Mouse (Mus musculus) limb, embryonic 15.5 days (tissue): Measurements from ENCODE around the gene Slc25a25. TPM values are rescaled to one million over a fixed set of nuclear protein-coding genes. Genes with fewer than 3 reads are reported as not detected.
"Not testable (repeated sequence)": the region's sequence is repeated elsewhere in the genome, so short reads cannot be mapped to it uniquely, and the experiment has no call there.

Experiments
- ATAC-seq: fragments of 200-750 bp; cut with Nextera tagmentation; 2 replicates; pipeline ENCODE4 v1.8.0; 2017; ENCODE audit warnings: low read depth, moderate TSS enrichment; ENCODE audit not compliant: insufficient number of reproducible peaks, low FRiP score, low TSS enrichment
- H3K27ac ChIP-seq: fragments of 300-500 bp; sonication (generic); 2 replicates; pipeline ENCODE4 v1.5.1; 2015; ENCODE audit warnings: moderate library complexity, mild to moderate bottlenecking, inconsistent platforms
- H3K27me3 ChIP-seq: fragments of 300-500 bp; sonication (generic); 2 replicates; pipeline ENCODE4 v1.6.1; 2015; ENCODE audit warnings: inconsistent platforms
- H3K36me3 ChIP-seq: fragments of 300-500 bp; sonication (generic); 2 replicates; pipeline ENCODE4 v1.6.1; 2015; ENCODE audit warnings: inconsistent platforms
- H3K4me1 ChIP-seq: fragments of 300-500 bp; sonication (generic); 2 replicates; pipeline ENCODE4 v1.6.1; 2015; ENCODE audit warnings: inconsistent platforms
- H3K4me2 ChIP-seq: fragments of 300-500 bp; sonication (generic); 2 replicates; pipeline ENCODE4 v1.6.1; 2015; ENCODE audit warnings: mild to moderate bottlenecking, inconsistent platforms
- H3K4me3 ChIP-seq: fragments of 300-500 bp; sonication (generic); 2 replicates; pipeline ENCODE4 v1.5.1; 2015; ENCODE audit warnings: mild to moderate bottlenecking, inconsistent platforms
- H3K9ac ChIP-seq: fragments of 300-500 bp; sonication (generic); 2 replicates; pipeline ENCODE4 v1.6.1; 2015; ENCODE audit warnings: inconsistent platforms
- H3K9me3 ChIP-seq: fragments of 300-500 bp; sonication (generic); 2 replicates; pipeline ENCODE4 v1.6.1; 2016; ENCODE audit warnings: inconsistent platforms
- WGBS: fragments of 180-500 bp; shearing (Covaris S2); methylation state at CpG from one replicate; pipeline ENCODE4 v1.1.7; 2015; 5-methylcytosine and 5-hydroxymethylcytosine counted together
- polyA plus RNA-seq: library from polyadenylated mRNA; unstranded; fragments of >200 nt; fragmentation: Nextera tagmentation; extraction: Ambion mirVana; gene quantifications from 2 replicates; pipeline ENCODE4 v1.2.1, GENCODE M21; 2015

Gene Slc25a25
- polyA plus RNA-seq, result 17.1 and 17.5 TPM in 2 replicates

GRCm38 (mm10) chr2:32450881-32451844 is at the start of gene Slc25a25:
Slc25a25 (minus strand) TSS chr2:32451445.
- peak within 1 kb of the TSS; percentile 77 for H3K4me3 ChIP-seq
- H3K9me3 ChIP-seq, result no peaks in the 10 kb centered on the region
- no peaks in the 10 kb centered on the region for H3K27me3 ChIP-seq
- peak; percentile 88 for ATAC-seq
- peak within 1 kb of the TSS; percentile 79 for H3K4me2 ChIP-seq
- peak within 1 kb of the TSS; percentile 64 for H3K9ac ChIP-seq
- peak within 1 kb of the TSS; percentile 95 for H3K27ac ChIP-seq
- H3K36me3 ChIP-seq, result peaks cover 16% of the 10 kb centered on the region
- under 1% methylated on average over 102 of the region's 103 CpGs for WGBS
- H3K4me1 ChIP-seq, result peaks cover 53% of the 10 kb centered on the region

GRCm38 (mm10) chr2:32500461-32500860 is 49.2 kb upstream of the Slc25a25 start:
- H3K27ac ChIP-seq, result no peak overlapping the region

GRCm38 (mm10) chr2:32499365-32499764 is 48.1 kb upstream of the Slc25a25 start:
- no peak for ATAC-seq
- WGBS, result 84% methylated on average over 4 of the region's 4 CpGs
- no peak overlapping the region for H3K9ac ChIP-seq
- no peaks in the 10 kb centered on the region for H3K4me1 ChIP-seq
- H3K4me2 ChIP-seq, result no peak overlapping the region
- no peaks in the 10 kb centered on the region for H3K27me3 ChIP-seq
- H3K9me3 ChIP-seq, result no peaks in the 10 kb centered on the region
- no peaks in the 10 kb centered on the region for H3K36me3 ChIP-seq
- H3K4me3 ChIP-seq, result no peak overlapping the region
- H3K27ac ChIP-seq, result no peak overlapping the region

More at GRCm38 (mm10) chr2:32500461-32500860, 49.2 kb upstream of the Slc25a25 start:
- no peak overlapping the region for H3K9ac ChIP-seq
- WGBS, result 72% methylated on average over 5 of the region's 5 CpGs
- H3K36me3 ChIP-seq, result no peaks in the 10 kb centered on the region
- H3K4me3 ChIP-seq, result no peak overlapping the region
- ATAC-seq, result no peak
- H3K4me1 ChIP-seq, result no peaks in the 10 kb centered on the region
- H3K4me2 ChIP-seq, result no peak overlapping the region
- no peaks in the 10 kb centered on the region for H3K27me3 ChIP-seq
- H3K9me3 ChIP-seq, result no peaks in the 10 kb centered on the region

GRCm38 (mm10) chr2:32496190-32496589 is 44.9 kb upstream of the Slc25a25 start:
- ATAC-seq, result no peak
- no peak overlapping the region for H3K4me3 ChIP-seq
- H3K4me2 ChIP-seq, result no peak overlapping the region
- no peak overlapping the region for H3K27ac ChIP-seq
- H3K9me3 ChIP-seq, result no peaks in the 10 kb centered on the region
- H3K27me3 ChIP-seq, result no peaks in the 10 kb centered on the region
- no peak overlapping the region for H3K9ac ChIP-seq
- WGBS, result 58% methylated on average over 5 of the region's 5 CpGs
- H3K4me1 ChIP-seq, result no peaks in the 10 kb centered on the region
- H3K36me3 ChIP-seq, result no peaks in the 10 kb centered on the region

GRCm38 (mm10) chr2:32495185-32495726 is 44.0 kb upstream of the Slc25a25 start:
- Histone ChIP-seq H3K27ac (no peak overlapping the region), H3K9me3 (no peaks in the 10 kb centered on the region), H3K4me2 (no peak overlapping the region), H3K9ac (no peak overlapping the region), H3K27me3 (no peaks in the 10 kb centered on the region), H3K36me3 (no peaks in the 10 kb centered on the region), H3K4me1 (no peaks in the 10 kb centered on the region), H3K4me3 (no peak overlapping the region)
- no peak for ATAC-seq
- WGBS, result 69% methylated on average over 20 of the region's 20 CpGs

GRCm38 (mm10) chr2:32494522-32494921 is 43.3 kb upstream of the Slc25a25 start:
- WGBS, result 76% methylated on average over 2 of the region's 2 CpGs
- H3K4me3 ChIP-seq, result no peak overlapping the region
- no peaks in the 10 kb centered on the region for H3K27me3 ChIP-seq
- no peaks in the 10 kb centered on the region for H3K36me3 ChIP-seq
- no peak overlapping the region for H3K9ac ChIP-seq
- no peak overlapping the region for H3K4me2 ChIP-seq
- H3K27ac ChIP-seq, result no peak overlapping the region
- no peaks in the 10 kb centered on the region for H3K4me1 ChIP-seq
- H3K9me3 ChIP-seq, result no peaks in the 10 kb centered on the region
- no peak for ATAC-seq

- no peaks in the 10 kb centered on the region for H3K9me3 ChIP-seq
- no peak overlapping the region for H3K27ac ChIP-seq
- no peaks in the 10 kb centered on the region for H3K4me1 ChIP-seq
- H3K4me2 ChIP-seq, result no peak overlapping the region
- whole genome bisulfite sequencing, result 60% methylated on average over 12 of the region's 12 CpGs
- no peak for ATAC-seq
- H3K4me3 ChIP-seq, result no peak overlapping the region
- no peak overlapping the region for H3K9ac ChIP-seq
- no peaks in the 10 kb centered on the region for H3K36me3 ChIP-seq
- H3K27me3 ChIP-seq, result no peaks in the 10 kb centered on the region
Observed at GRCm38 (mm10) chr2:32493301-32493701, 42.1 kb upstream of the Slc25a25 start.

GRCm38 (mm10) chr2:32492661-32493060 is 41.4 kb upstream of the Slc25a25 start:
- no peaks in the 10 kb centered on the region for H3K4me1 ChIP-seq
- no peaks in the 10 kb centered on the region for H3K36me3 ChIP-seq
- no peaks in the 10 kb centered on the region for H3K27me3 ChIP-seq
- no peak for ATAC-seq
- H3K4me3 ChIP-seq, result no peak overlapping the region
- H3K27ac ChIP-seq, result no peak overlapping the region
- no peaks in the 10 kb centered on the region for H3K9me3 ChIP-seq
- H3K9ac ChIP-seq, result no peak overlapping the region
- WGBS, result 72% methylated on average over 2 of the region's 2 CpGs
- H3K4me2 ChIP-seq, result no peak overlapping the region

- not testable (repeated sequence) for H3K27me3 ChIP-seq, ATAC-seq, H3K4me3 ChIP-seq, H3K36me3 ChIP-seq, H3K27ac ChIP-seq, H3K9ac ChIP-seq, H3K4me2 ChIP-seq, H3K9me3 ChIP-seq, H3K4me1 ChIP-seq
Observed at GRCm38 (mm10) chr2:32490730-32491129, 39.5 kb upstream of the Slc25a25 start.

GRCm38 (mm10) chr2:32488679-32489078 is 37.4 kb upstream of the Slc25a25 start:
- Histone ChIP-seq H3K4me2 (no peak overlapping the region), H3K4me3 (no peak overlapping the region), H3K9me3 (no peaks in the 10 kb centered on the region), H3K27ac (no peak overlapping the region), H3K9ac (no peak overlapping the region), H3K36me3 (no peaks in the 10 kb centered on the region), H3K27me3 (no peaks in the 10 kb centered on the region), H3K4me1 (0 out of 2 replicates have a peak, but pooled peaks cover 4% of the 10 kb centered on the region)
- 1% methylated on average over 5 of the region's 5 CpGs for WGBS
- ATAC-seq, result no peak

GRCm38 (mm10) chr2:32487124-32487623 is 35.9 kb upstream of the Slc25a25 start:
- H3K9me3 ChIP-seq, result no peaks in the 10 kb centered on the region
- WGBS, result 5% methylated on average over 6 of the region's 6 CpGs
- no peak overlapping the region for H3K4me3 ChIP-seq
- H3K4me2 ChIP-seq, result no peak overlapping the region
- H3K4me1 ChIP-seq, result 0 out of 2 replicates have a peak, but pooled peaks cover 4% of the 10 kb centered on the region
- ATAC-seq, result no peak
- H3K9ac ChIP-seq, result no peak overlapping the region
- no peak overlapping the region for H3K27ac ChIP-seq
- no peaks in the 10 kb centered on the region for H3K27me3 ChIP-seq
- no peaks in the 10 kb centered on the region for H3K36me3 ChIP-seq

- H3K4me2 ChIP-seq, result no peak overlapping the region
- ATAC-seq, result no peak
- H3K27me3 ChIP-seq, result no peaks in the 10 kb centered on the region
- no peak overlapping the region for H3K27ac ChIP-seq
- H3K4me1 ChIP-seq, result 0 out of 2 replicates have a peak, but pooled peaks cover 4% of the 10 kb centered on the region
- no peaks in the 10 kb centered on the region for H3K9me3 ChIP-seq
- H3K9ac ChIP-seq, result no peak overlapping the region
- H3K36me3 ChIP-seq, result no peaks in the 10 kb centered on the region
- 91% methylated on average over 9 of the region's 9 CpGs for WGBS
- H3K4me3 ChIP-seq, result no peak overlapping the region
Observed at GRCm38 (mm10) chr2:32486155-32486554, 34.9 kb upstream of the Slc25a25 start.
